Mouse (Mus musculus) megakaryocyte-erythroid progenitor cell, adult 5 weeks (primary cell): ENCODE results near the gene Pomt2. TPM values are rescaled to one million over a fixed set of nuclear protein-coding genes. Genes with fewer than 3 reads are reported as not detected.

Experiments used
- polyA plus RNA-seq: library from polyadenylated mRNA; stranded (reverse); fragments of >175 nt; gene quantifications from 2 replicates; pipeline ENCODE4 v1.2.3, GENCODE M21; 2012

Gene Pomt2
- 3.8 and 4.3 TPM in 2 replicates for polyA plus RNA-seq

DNA sequence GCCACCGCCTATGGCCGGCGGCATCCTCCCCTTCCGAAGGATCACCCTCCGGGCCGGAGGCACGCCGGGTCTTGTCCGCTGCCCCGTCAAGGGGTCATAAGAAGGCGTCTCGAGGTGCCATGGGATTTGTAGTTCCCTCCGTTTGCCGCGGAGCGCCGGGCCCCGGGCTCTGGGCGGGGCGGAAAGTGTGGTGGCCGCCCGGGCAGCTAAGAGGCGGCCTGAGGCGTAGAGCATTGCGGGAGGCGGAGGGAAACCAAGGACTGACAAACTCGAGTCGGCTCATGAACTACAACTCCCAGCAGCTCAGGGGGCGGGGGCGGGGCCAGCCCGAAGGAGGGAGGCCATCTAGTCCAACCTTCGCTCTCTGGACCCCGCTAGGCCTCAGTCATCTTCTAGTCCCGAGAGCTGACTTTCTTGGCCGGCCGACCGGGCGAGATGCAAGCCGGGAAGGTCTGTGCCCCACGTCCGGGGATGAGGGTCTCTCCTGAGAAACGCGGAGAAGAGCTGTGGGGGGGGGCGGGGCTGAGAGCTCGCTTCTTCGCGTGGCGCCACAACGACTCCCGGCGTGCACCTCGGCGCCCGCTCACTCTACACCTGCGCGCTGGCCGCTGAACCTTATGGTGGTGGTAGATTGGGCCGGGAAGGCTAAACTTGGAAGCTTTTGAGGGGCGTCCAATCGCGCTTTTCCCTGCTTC lies at the start of gene Pomt2:
TSS of gene Pomt2 (minus strand) at position 574 of the 695 bp plus-strand sequence.

DNA sequence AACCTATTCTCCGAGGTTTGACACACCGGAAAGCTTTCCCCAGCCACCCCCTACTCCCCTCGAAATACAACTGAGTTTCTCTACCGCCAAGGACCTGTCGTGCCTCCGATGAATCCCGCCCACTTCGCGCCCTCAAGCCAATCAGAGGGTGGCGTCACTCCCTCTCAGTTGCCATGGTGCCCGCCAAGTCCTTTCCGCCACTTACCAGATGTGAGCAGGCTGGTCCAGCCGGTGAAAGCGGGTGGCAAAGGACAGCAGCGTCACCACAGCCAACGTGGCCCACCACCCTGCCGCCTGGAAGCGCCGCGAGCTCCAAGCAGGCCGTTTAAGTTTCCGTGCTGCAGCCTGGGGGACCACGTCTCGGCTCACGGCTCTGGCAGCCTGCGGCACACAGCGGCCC lies 802 bp downstream of the Pomt2 start, which contains the start of gene Gstz1:
TSS of gene Gstz1 (plus strand) at position 200 of the 400 bp plus-strand sequence.

DNA sequence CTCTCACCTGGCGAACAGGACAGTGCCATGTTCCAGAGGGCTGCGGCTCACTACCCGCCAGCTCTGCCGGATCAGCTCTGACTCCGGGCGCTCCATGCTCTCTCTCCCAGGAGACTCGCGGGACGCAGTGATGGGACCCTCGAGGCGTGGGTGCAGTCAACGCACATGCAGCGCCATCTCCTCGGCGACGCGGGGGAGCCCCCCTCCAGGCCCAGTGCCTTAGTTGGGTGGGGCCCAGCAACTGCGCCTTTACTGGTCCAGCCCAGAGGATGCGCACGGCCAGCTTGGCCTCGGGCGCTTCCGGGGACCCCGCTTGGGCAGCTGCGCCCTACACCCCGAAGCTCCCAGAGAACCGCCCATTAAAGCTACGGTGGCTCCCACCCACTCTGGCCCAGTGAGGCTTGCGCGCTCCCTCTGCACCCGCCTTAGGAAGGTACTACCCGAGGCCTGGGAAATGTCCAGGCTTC lies 45.6 kb downstream of the Pomt2 start, which contains the start of gene Ngb:
TSS of gene Ngb (minus strand) at position 375 of the 467 bp plus-strand sequence.

Other genes with a start within 250 kb of the Pomt2 start
- gene Cipc, start 200.9 kb downstream of the Pomt2 start, polyA plus RNA-seq, result 12.5 and 15.2 TPM in 2 replicates
- gene Zdhhc22, start 157.5 kb downstream of the Pomt2 start, polyA plus RNA-seq, result not detected in 2 replicates
- gene Tmem63c, start 126.6 kb downstream of the Pomt2 start, polyA plus RNA-seq, result not detected in 2 replicates
- gene Ngb, start 45.4 kb downstream of the Pomt2 start, polyA plus RNA-seq, result 0.06 TPM in 1 of 2 replicates, not detected in the other
- gene Gstz1, start 803 bp downstream of the Pomt2 start, polyA plus RNA-seq, result 4.7 and 5.7 TPM in 2 replicates
- 0.05 and 0.06 TPM in 2 replicates for gene Samd15, start 51.8 kb upstream of the Pomt2 start, polyA plus RNA-seq
- 0.73 and 1.0 TPM in 2 replicates for gene Tmed8, start 52.5 kb upstream of the Pomt2 start, polyA plus RNA-seq
- 0.05 TPM in 1 of 2 replicates, not detected in the other for gene Noxred1, start 90.8 kb upstream of the Pomt2 start, polyA plus RNA-seq
- 1.6 and 3.7 TPM in 2 replicates for gene Vipas39, start 118.3 kb upstream of the Pomt2 start, polyA plus RNA-seq
- 149 and 180 TPM in 2 replicates for gene Ahsa1, start 118.5 kb upstream of the Pomt2 start, polyA plus RNA-seq
- gene Ism2, start 151.7 kb upstream of the Pomt2 start, polyA plus RNA-seq, result not detected in 2 replicates
- 55.5 and 69.3 TPM in 2 replicates for gene Sptlc2, start 240.4 kb upstream of the Pomt2 start, polyA plus RNA-seq